Mouse (Mus musculus) neutrophil, adult 5-6 weeks (primary cell): ENCODE results near the gene Pimreg. TPM values are rescaled to one million over a fixed set of nuclear protein-coding genes. Genes with fewer than 3 reads are reported as not detected.

Experiments used
- ATAC-seq: fragments of 151-379, 151-347 bp; 2 replicates; pipeline ENCODE4 v1.8.0; 2017; ENCODE audit warnings: mild to moderate bottlenecking, moderate TSS enrichment; ENCODE audit not compliant: insufficient number of reproducible peaks, poor library complexity, low FRiP score, severe bottlenecking; ENCODE audit errors: extremely low read depth
- total RNA-seq: library from RNA; stranded (forward); fragments of 200-1000 nt; gene quantifications from 2 replicates; pipeline ENCODE4 v1.2.3, GENCODE M21; 2017

Gene Pimreg
- total RNA-seq, 1 experiment from 2014 or later, result not detected

- no peak for ATAC-seq
These were observed 13.3 kb downstream of the Pimreg start for GRCm38 (mm10) chr11:72055176-72055575.

DNA sequence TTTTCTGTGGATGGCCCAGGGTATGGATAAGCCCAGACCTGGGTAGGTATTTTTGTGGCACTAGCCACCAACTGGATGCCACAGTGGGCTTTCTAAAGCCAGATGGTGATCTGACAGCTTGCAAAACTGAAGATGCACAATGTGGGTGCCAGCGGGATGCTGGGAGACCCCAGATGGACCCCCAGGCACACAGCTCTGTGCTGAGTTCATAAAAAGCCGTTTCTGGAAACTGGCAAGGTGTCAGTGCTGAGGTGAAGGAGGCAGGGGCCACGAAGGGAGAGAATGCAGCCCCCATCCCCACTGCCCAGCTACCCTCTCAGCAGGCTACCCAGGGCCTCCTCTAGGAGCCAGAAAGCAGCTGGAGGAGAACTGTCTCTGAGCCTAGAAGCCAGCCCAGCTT is 15.3 kb downstream of the Pimreg start:
- ATAC-seq, result no peak

GRCm38 (mm10) chr11:72060416-72060815 is 18.6 kb downstream of the Pimreg start:
- ATAC-seq, result no peak

DNA sequence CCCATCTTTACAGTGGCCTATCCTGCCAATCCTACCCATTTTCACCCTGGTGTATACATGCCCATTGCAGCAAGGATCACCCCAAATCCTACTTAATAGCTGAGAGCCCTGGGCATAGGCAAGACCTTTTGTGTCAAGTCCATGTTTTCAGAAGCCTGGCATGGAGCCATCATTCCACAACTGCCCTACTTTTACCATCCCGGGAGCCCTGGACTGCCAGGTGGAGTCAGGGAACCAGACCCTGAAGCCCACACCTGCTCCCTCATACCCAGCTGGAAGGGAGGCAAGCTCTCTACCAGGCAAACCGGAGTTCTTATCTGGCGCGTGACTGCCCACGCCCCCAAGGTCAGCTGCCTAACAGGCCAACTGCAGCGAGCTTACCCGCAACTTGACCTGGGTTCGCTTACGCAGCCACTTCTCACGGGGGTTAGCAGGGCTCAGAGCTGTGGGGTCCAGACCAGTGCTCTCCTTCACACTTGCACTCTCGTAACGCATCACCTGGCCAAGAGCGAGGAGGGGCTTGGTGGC is 19.3 kb downstream of the Pimreg start:
- ATAC-seq, result no peak

- ATAC-seq, result no peak
These were observed 22.6 kb downstream of the Pimreg start for GRCm38 (mm10) chr11:72064414-72064813.

DNA sequence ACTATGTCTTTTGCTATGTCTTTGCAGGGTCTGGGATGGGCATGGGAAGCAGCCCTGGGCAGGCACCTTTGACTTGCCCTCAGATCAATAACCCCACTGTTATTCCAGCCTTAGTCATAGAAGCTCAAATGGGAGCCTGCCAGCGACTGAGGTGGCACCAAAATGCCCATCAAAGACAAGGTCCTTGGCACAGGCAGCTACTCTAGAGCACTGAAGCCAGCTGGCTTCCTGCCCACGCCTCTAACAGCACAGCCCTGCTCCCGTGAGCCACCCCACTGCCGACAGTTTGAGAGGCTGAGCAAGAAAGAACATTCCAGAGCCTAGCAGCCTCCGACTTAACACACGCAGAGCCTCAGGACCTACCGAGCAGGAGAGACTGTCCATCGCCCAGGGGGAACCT is 23.3 kb downstream of the Pimreg start:
- no peak for ATAC-seq

DNA sequence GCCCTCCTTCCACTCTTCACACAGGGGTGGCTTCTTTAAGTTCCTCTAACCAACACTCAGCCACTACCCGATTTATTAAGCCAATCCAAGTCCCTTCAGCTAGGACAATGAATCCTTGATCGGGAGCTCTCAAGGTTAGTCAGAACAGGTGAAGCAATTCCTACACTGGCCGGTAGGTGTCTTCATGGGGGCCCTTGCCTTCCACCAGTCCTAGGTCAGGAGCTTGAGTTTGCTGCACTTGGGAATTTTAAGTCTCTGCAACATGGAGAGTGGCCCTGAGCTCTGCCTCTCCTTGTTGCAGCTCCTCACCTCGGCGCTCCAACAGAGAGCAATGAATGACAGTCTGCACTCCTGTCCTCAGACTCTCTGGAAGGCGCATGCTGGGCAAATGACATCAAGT is 24.5 kb downstream of the Pimreg start:
- ATAC-seq, result no peak

DNA sequence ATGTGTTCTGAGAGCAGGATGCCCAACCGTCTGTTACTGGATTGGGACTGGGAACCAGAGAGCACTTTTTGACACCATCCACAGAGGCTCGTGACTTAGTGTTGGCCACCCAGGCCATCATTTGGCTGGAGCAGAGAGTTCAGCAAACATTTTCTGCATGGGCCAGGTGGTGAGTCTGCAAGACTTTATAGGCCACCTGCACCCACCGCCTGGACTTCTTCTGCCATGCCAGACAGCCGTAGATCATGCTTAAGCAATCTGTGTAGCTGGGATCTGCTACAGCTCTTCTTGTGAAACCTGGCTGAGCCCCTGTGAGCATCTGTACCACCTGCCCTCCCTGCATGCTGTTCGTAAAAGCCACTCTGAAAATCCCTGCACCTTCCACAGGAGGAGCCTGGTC is 25.5 kb downstream of the Pimreg start:
- no peak for ATAC-seq

- no peak for ATAC-seq
These were observed 26.2 kb downstream of the Pimreg start for GRCm38 (mm10) chr11:72068026-72068425.

DNA sequence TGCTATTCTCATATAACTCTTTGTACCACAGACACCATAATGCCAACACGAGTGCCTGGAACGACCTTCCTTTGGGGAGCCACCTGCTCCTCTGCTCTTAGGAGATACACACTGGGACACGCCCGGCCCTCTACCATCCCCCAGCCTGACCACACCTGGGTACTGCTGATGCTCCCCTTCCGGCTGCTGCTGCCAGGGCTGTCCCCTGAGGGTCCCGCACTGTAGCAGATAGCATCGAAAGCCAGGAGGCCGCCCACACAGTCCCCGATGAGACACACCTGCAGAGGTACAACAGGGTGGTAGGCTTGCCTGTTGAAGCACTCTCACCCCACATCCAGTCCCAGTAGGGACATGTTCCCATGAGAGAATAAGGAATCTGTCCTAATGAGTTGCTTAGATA is 28.9 kb downstream of the Pimreg start:
- ATAC-seq, result no peak

- ATAC-seq, result no peak
These were observed 30.6 kb downstream of the Pimreg start for GRCm38 (mm10) chr11:72072331-72072905.

GRCm38 (mm10) chr11:72074230-72074629 is 32.4 kb downstream of the Pimreg start:
- ATAC-seq, result no peak

GRCm38 (mm10) chr11:72078056-72078455 is 36.2 kb downstream of the Pimreg start:
- ATAC-seq, result no peak

- ATAC-seq, result no peak
These were observed 36.8 kb downstream of the Pimreg start for GRCm38 (mm10) chr11:72078647-72079046.

GRCm38 (mm10) chr11:72080461-72080860 is 38.6 kb downstream of the Pimreg start:
- no peak for ATAC-seq

DNA sequence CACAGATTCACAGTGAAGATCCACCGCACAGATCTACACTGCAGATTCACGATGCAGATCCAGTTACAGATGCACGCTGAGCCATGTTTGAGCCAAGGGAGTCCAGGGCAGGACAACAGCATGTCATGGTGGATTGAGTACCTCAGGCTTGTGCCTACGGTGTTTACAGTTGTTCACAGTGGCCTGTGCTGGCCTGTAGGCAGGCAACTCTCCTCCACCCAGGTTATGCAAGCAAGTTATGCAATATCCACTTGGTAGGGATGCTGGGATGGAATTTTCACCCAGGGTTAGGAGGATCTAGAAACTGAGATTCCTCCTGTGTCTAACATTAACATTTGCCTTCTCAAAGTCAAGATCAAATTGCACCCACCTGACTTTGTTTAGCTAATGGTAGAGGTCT is 40.8 kb downstream of the Pimreg start:
- ATAC-seq, result no peak

- no peak for ATAC-seq
These were observed 42.5 kb downstream of the Pimreg start for GRCm38 (mm10) chr11:72084337-72084736.

DNA sequence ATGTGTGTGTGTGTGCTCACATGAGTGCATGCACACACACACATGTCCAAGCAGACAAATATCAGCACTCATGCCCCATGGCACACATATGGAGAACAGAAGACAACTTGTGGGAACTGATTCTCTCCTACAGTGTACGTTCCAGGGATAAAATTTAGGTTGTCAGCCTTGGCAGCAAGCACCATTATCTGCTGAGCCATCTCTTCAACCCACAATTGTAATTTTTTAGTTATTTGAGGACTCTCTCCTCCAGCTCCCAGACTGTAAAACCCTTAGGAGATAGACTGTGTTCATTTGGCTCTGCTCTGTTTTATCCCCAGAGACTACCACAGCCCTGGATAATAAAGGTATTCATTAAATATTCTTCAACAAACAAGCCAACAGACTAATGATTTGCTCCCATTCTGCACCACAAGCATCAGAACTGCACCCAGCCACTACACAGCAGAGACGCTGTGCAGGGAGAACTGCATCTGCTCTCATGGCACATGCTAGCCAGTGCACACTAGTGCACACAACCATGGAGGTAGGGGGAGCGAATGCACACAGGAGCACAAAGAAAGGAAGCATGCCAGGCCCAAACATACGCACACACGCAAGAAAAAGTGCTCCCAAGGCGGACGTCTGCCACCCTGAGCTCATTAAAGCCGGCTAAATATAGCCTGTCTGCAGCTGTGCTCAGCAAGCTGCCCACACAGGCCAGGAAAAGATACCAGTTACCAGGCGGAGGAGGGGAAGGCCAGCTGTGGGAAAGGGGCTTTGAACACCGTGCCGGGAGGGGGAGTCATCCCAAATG is 44.6 kb downstream of the Pimreg start:
- ATAC-seq, result no peak

DNA sequence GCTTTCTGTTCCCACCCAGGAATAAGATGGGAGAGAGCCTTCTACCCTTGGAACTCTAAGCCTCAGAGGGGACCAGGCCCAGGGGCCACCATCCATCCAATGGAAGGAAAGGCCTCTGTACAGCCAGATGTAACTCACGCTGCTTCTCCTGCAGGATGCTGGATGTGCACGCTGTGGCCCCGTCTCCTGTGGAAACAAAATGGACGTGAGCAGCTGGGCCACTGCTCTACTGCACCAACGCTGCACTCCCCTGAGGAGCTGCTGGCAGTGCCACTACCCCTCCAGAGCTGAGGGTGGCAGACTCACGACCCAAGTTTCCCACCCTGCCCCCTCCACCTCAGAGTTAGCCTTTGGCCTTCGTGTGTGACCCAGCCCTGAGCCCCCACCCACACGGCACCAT is 50.6 kb downstream of the Pimreg start:
- ATAC-seq, result no peak

DNA sequence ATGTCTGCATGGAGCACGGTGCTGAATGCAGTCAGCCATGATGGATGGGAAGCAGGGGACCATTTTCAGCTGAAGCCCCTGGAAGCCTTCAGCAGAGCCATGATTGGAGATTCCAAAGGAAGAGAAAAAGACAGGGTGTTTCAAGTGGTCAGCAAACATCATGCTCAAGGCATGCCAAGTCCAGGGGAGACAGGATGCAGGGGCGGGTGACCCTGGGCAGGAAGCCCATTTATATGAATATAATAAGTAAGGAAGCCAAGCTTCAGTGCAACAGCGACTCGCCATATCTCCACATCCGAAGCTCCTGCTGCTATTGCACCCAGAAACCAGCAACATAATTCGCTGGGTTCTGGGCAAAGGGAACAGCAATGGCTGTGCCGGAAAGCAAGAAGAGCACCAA is 52.6 kb downstream of the Pimreg start:
- no peak for ATAC-seq
